Mouse (Mus musculus): ENCODE measurements around the gene Qk.

The Qk gene

DNA sequence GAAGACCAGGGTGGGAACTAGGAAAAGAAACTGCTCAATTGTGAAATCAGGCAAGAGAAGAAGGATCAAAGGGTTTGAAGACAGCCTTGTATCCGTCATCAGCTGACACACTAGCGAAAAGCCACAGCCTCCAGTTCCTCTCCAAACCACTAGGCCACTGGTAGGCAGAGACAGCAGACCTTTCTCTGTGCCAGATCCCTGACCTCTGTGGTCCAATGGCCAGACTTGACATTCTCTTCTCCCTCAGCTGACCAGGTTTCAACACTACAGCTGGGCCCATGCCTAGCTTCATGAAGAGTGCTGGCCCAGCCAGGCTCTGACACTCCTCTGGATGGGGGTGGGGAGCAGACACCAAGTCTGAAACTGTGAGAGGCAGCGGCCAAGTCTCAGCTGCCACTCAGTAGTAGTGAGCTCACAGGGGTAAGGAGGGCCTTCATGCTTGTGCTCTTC is 7.0 kb upstream of the Qk start:
- DNase-seq (ENCODE audit: low read depth, low spot score), result no peak

DNA sequence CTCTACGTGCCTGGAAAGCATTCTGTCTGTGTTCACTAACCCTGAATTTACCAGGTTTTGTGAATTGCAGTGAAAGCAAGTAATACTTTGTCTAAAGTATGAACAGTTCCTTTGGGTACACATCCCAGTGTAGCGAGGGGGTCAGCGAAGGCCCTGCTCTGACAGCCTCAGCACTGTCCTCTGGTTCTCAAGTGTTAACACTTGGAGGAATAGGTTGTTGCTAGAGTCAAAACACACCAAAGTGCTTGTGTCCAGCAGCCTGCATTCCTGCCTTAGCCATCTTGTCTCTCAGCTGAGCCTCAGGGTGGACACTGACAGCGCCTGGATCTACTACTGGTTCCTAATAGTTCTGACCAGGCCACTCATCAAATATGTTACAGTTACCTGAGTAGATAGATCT is 6.3 kb upstream of the Qk start:
- no peak for DNase-seq (ENCODE audit: low read depth, low spot score)

DNA sequence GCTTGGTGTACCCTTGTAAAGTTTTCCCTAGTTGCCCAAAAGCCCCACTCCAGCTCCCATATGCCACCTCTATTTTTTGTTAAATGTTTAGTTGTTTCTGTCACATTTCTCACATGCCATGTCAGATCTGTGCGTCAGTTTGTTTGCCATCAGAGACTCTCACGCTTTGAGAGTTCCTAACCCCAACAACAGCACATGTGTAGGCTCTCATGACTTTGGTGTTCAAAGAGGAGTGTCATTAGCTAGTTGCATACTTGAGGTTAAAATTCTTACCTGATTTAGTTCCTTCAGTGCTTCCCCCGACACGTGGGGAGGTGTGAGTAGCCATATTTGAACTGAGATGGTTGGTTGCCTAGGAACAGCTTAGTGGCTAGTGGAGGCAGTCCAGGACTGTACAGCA is 2.1 kb upstream of the Qk start:
- DNase-seq (ENCODE audit: low read depth, low spot score), result no peak

DNA sequence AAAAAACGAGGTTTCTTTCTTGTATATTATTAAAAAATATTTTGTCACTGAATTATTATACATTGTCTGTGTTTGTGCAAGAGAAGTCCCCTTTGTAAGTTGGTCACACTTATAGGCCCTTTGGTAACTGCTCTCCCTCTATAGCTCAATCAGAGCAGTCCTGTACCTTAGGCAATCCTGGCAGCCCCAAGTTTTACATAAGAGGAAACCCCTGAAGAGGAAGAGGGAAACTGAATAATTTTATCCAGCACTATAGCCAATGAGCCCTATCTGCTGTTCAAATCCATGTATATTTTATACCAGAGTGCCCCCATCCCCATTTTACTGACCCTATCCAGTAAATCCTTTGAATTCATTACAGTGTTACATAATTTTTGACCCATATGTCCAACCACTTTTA is 1.4 kb upstream of the Qk start:
- DNase-seq (ENCODE audit: low read depth, low spot score), result no peak

DNA sequence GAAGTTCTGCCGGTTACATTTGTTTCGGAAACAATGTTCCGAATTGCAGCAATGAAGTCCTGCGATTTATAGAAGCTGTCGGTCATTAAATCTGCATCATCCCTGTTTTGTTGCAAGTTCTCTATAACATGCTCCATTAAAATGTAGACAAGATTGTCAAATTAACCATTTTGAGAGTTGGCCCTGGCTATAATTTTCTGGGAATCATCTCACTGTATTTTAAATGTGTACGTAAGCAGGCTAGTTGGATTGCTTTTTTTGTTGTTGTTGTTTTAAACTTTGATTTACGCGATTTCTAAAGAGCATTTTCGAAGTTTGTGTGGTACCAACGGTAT is 769 bp upstream of the Qk start:
- no peak for DNase-seq (ENCODE audit: low read depth, low spot score)

DNA sequence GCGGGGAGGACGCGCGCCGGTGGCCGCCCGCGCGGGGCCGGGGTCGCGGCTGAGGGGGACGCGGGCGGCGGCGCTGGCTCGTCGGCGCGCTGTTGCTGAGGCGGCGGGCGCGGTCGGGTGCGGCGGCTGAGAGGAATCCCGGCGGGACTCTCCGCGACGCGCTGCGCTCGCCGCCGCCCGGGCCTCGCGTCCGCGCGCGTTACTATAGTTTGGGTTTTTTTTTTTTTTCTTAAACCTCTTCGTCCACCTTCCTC is 296 bp downstream of the Qk start:
- DNase-seq (ENCODE audit: low read depth, low spot score), result no peak

DNA sequence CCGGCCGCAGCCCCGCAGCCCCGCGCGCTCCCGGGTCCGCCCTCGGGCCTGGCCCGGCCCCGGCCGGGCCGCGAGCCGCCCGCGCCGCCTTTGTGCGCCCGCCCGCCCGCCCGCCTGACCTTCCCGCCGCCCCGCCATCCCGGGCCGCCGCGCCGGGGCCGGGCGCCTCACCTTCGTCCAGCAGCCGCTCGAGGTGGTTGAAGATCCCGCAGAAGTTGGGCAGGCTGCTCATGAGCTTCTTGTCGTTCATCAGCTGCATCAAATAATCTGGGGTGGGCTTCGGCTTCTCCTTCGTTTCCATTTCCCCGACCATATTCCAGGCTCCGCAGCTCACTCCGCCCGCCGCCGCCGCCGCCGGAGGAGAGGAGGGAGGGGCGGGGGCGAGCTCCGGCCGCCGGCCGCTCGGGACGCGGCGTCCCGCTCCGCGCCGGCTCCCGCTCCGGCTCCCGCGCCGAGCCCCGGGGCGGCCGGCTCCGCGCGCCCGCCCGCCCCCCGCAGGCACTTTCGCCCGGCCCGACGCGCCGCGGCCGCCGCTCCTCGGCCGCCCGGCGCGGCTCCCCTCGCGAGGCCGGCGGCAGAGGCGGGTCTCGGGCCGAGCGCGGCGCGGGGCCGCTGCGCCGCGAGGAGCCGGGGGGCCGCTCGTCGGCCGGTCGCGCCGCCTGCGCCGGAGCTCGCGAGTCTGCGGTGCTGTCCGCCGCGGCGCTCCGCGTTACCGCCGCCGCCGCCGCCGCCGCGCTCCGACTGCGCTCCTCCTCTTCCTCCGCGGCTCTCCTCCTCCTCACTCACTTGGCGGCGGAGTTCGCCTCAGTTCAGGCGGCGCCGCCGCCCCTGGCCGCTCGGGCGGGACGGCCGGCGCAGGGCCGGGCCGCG is 858 bp downstream of the Qk start:
- no peak for DNase-seq (ENCODE audit: low read depth, low spot score)

DNA sequence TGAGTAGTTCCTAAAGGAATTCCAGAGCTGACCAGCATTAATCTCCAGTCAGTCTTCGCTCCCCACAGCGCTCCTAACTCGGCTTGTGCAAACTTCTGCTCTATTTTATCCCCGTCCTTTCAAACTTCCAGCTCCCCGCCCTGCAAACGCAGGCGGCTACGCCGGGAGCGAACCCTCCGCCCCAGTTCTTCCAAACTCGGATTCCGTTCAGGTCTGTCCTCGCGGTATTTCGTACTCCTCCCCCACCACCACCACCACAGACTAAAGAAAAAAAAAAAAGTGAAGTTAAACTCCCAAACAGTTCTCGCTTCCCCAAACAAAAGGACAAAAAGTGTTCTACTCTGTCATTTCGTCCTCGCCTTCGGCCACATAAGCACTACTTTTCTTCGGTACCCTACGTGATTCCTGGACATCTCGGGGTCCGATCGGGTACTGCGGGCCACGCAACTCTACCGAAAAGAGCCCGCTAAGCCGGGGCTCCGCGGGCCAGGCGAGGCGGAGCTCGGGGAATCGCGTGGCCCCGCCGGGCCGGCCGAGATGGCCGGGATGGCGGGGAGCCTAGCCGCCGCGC is 1.6 kb downstream of the Qk start:
- no peak for DNase-seq (ENCODE audit: low read depth, low spot score)

DNA sequence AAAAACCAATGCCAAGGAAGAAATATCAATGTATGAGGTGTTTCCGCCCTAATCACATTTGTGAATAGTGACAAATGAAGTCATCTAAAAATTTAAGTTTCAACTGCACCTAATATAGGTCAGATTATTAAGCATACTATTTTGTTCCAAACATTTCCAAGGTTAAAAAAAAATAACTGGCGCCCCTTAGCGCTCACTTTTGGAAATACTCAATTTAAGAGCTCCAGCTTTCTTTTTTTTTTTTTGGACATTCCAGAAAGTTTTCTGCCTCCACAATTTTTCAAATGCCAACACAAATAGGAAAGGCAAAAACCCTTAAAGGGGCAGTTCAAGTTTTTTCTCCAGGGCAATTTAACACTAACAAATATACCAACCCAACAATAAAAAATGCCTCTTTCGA is 2.5 kb downstream of the Qk start:
- no peak for DNase-seq (ENCODE audit: low read depth, low spot score)

DNA sequence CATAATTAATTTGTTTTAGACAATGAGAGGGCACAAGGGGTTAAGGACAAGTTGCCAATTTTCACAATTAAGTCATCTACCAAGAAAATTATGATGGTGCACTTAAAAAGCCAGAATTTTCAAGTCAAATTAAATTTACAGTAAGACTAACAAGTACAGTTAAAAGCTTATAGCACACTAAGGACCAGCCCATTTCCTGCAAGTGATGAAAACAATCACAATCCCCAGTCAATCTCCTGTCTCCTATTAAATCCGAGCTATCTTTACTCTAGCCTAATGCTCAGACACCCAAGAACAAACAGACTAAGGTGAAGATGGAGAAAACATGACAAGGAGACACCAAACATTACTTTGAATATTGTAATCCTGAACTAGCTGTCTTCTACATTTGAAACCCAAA is 3.2 kb downstream of the Qk start:
- no peak for DNase-seq (ENCODE audit: low read depth, low spot score)

DNA sequence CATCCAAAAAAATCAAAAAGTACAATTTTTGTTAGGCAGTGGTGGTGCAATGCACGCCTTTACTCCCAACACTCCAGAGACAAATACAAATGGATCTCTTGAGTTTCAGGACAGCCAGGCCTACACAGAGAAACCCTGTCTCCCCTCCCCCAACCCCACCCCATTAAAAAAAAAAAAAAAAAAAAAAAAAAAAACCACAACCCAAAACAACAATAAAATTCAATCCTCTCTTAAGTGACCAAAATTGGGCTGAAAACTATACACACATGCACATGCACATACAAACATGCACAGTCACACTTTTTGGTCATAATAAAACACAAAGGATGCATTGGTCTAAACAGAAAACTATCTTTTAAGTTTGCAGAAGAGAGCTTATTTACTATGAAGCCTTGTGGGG is 9.6 kb downstream of the Qk start:
- no peak for DNase-seq (ENCODE audit: low read depth, low spot score)

DNA sequence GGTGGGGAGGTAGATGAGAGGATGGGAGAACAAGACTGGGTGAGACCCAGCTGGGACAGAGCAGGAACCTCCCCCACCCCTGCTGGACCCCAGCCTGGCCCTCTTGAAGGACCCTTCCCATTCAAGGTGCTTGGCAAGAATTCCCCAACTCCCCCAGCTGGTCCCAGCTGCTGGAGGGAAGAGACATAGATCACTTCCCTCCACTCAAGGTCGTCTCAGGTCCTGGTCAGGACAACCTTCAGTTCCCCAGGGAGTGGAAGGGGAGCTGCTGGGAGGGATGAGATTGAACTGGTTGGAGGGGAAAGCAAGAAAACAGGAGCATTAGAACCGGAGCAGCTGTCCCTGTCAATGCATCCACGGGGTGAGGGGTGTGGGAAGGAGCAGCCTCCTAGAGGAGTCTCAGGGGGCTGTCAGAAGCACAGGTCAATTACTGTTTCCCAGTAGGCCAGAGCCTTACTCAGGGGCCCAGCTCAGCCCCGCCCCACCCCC is 10.5 kb downstream of the Qk start:
- no peak for DNase-seq (ENCODE audit: low read depth, low spot score)

DNA sequence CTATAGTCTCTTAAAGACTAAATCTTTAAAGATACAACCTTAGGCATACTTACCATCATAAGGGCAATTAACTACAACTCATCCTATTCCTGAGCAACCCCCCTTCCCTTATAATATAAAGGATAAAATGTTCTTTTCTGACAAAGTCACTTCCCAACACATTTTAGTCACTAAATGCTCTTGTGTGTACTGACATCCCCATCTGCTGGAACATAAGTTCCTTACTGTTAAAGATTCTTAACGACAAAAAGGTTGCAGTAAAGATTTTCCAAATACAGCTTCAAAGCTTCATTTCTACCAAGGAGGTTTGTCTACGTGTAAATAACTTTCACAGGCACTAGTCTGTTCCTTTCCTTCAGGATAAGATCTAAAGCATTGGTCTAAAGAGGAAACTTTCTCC is 13.2 kb downstream of the Qk start:
- no peak for DNase-seq (ENCODE audit: low read depth, low spot score)

DNA sequence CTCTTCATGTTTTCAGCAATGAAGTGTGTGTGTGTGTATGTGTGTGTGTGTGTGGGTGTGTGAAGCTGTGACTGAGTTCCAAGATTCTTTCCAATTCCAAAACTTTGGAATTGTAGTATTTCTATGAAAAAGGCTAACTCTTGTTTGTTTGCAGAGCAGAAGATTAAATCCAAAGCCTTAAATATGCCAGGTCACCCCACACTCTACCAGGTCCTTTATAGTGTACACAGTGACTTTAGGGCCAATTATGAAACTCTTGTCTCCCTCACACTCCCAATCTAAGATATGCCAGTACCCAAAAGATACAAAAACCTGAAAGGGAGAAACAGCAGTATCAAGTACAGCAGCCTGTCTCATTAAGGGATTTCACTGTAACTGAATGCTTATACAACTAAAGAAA is 15.7 kb downstream of the Qk start:
- DNase-seq (ENCODE audit: low read depth, low spot score), result no peak

DNA sequence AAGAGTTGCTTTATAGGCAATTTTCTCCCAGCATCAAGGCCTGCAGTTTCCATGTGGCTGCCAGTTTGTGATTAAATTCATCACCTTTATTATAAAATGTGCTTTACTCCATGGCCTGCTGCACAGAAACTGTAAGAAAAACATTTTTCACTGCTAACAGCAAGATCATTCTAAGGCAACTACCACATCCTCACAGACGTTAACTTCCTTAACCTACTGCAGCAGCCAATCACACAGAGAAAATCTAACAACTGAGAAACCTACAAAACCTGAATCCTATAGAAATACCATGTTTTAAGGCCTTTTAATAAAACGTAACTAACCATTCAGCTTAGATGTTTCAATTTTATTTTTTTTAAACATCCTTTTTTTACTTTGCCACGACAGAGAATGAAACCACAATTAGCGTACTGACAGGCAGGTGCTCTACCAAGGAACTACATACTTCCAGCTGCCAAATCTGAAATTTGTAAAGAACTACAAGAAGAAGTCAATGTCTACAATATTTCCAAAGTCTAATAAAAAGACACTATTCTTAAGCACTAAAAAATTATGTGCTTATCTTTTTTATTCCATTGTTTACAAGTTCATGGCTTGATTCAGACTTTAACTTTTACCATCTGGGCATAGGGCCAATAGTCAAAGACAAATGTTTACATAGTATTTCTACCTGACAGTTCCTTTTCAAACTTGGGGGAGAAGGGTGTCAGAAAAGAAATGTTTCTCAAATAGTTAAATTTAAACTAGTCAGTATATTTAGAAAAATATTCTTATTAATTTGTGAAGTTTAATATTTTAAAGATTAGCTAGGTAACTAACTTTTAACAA is 18.5 kb downstream of the Qk start:
- DNase-seq (ENCODE audit: low read depth, low spot score), result no peak

DNA sequence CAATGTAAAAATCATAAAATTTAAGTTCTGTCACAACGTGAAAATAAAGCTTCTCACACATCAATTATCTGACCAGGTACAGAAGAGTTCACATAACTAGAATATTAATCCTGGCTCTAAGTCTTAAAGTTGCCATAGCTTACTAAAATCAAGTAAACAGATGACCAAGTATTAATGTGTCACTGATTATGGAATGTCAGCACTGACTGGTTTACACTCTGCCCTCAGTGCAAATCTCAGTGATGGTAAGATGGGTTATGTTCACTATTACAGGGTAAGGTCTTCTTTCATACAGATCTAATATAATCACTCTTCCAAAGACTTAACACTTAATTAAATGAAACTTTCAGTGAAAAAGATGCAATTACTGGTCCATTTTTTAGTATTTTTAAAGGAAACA is 20.3 kb downstream of the Qk start:
- no peak for DNase-seq (ENCODE audit: low read depth, low spot score)

DNA sequence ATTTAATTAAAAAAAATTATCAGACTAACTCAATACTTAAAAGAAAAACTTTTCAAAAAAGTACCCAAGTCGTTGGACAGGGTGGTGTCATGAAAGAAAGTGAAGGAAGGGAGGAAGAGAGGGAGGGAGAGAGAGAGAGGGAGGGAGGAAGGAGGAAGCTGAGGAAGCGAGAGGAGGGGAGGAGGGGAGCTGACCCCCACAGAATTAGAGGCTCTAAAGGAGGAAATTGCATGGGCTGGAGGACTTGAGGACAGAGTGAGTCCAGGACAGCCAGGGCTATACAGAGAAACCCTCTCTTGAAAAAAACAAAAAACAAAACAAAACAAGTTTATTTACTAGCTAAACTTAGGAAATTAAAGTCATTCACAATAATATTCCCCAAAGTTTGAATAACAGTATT is 27.1 kb downstream of the Qk start:
- DNase-seq (ENCODE audit: low read depth, low spot score), result no peak

DNA sequence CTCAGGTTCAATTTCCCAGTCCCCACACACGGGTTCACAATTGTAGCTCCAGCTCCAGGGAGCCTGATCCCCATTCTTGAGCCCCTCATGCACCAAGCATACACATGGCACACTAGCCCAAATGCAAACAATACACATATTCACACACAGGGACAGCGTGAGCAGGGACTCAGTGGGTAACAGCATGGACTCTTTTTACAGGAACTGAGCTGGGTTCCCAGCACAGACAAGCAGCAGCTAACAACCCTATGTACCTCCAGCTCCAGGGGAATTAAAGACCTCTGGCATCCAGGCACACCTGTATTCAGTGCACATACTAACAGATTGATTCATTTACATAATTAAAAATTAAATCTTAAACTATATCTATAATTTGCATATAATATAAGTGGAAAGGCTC is 34.9 kb downstream of the Qk start:
- no peak for DNase-seq (ENCODE audit: low read depth, low spot score)

DNA sequence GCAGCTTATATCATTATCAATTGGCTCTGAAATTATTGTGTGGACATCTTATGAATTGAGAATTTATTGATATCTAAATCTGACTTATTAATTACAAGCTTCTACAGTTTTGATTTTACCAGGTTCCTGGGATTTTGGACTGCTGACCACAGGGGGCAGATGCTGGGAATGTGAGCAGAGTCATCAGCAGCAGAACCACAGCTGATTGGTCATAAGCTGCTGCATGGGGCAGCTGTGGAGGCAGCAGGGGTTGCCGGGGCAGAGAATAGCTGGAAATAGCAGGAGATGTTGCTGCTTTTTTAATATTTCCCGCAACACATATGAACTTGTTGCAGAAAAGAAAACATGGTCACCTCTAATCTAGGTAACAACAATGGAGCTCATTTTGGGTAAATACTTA is 40.1 kb downstream of the Qk start:
- no peak for DNase-seq (ENCODE audit: low read depth, low spot score)

DNA sequence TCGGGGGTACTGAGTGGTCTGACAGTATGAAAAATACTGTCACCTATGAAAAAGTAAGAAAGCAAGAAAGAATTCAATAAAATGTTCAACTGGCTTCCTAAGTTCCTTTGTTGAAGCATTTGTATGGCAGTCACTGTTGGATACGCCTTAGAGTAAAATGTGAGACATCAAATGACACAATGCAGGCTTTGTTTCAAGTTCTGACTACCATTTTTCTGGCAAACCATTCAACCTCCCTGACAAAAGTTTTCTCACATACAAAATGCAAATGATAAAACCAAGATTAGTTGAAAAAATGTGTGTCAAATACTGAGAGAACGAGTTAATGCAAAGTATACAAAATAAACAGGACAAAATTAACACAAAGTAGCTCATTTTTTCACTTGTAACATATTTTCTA is 50.1 kb downstream of the Qk start:
- DNase-seq (ENCODE audit: low read depth, low spot score), result no peak

DNA sequence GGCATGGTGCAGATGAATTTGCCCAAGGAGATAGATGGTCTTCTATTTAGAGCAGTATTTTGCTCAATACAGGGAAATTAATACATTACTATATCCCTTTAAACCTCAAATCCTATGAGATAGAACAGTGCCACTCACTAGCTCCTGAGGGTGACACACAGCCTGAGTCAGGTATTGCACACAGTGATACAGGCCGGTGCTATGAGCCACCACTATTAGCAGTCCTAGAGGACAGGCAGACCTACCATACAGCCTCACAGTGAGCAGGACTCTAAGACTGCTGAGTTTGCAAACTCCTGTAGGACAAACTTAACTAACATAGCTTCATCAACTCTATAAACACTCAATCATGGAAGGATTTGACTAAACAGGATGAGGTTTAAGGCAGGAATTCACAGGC is 51.2 kb downstream of the Qk start:
- DNase-seq (ENCODE audit: low read depth, low spot score), result no peak

DNA sequence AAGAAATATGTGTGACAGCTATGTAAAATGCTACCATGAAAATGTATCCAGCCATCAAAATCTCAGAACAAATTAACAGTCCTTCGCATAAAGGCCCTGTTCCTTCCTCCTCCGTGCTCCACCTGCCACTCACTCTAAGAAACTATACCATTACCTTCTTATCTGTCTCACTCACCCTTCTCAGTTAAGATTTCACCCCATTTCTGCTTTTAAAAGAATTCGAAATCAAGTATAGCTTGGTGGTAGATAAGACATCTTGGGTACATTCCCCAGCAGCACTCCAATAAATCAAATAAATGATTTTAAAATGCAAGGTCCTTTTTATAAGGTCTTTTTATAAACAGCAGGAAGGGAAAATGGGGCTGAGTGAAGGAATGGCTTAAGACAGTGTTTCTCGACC is 53.4 kb downstream of the Qk start:
- no peak for DNase-seq (ENCODE audit: low read depth, low spot score)

All from embryo, embryonic 11.5 days (tissue).